Mouse (Mus musculus) myocyte (in vitro differentiated cells): ENCODE measurements around the gene Gabbr1. TPM values are rescaled to one million over a fixed set of nuclear protein-coding genes. Genes with fewer than 3 reads are reported as not detected.

Experiments
- H3K27me3 ChIP-seq: one replicate; pipeline ENCODE4 v1.6.1; 2011; ENCODE audit not compliant: control insufficient read depth, insufficient read depth, insufficient read length
- H3K36me3 ChIP-seq: one replicate; pipeline ENCODE4 v1.6.1; 2011; ENCODE audit not compliant: control insufficient read depth, insufficient read depth
- H3K4me2 ChIP-seq: one replicate; pipeline ENCODE4 v1.6.1; 2011; ENCODE audit warnings: low read depth, control low read depth
- H3K4me3 ChIP-seq: one replicate; pipeline ENCODE4 v1.5.1; 2011; ENCODE audit warnings: mild to moderate bottlenecking, control low read depth, moderate library complexity
- H3K79me2 ChIP-seq: one replicate; pipeline ENCODE4 v1.6.1; 2011; ENCODE audit not compliant: control insufficient read depth, insufficient read depth
- H3ac ChIP-seq: one replicate; pipeline ENCODE4 v1.6.1; 2011; ENCODE audit not compliant: control insufficient read depth, insufficient read length
- CEBPB ChIP-seq: IDR thresholded peaks from 2 replicates; pipeline ENCODE4 v1.6.1; 2011; ENCODE audit warnings: mild to moderate bottlenecking, moderate library complexity; ENCODE audit not compliant: poor library complexity, insufficient read depth, severe bottlenecking
- E2F4 ChIP-seq: IDR thresholded peaks from one replicate; pipeline ENCODE4 v1.6.1; 2011; ENCODE audit warnings: mild to moderate bottlenecking, control low read depth, moderate library complexity; ENCODE audit not compliant: insufficient read depth
- MAX ChIP-seq: IDR thresholded peaks from one replicate; pipeline ENCODE4 v1.6.1; 2011; ENCODE audit warnings: low read depth, mild to moderate bottlenecking, control low read depth
- MYOD1 ChIP-seq, 3 experiments: IDR thresholded peaks; one replicate each; pipeline ENCODE4 v1.6.1; 2011; ENCODE audit warnings: control low read depth in 2 of 3, low read depth in 2 of 3, mild to moderate bottlenecking in 2 of 3, moderate library complexity in 1 of 3; ENCODE audit not compliant: insufficient read length in 2 of 3, control insufficient read depth in 1 of 3
- MYOG ChIP-seq, 3 experiments: IDR thresholded peaks; one replicate each; pipeline ENCODE4 v1.6.1; 2011; ENCODE audit warnings: control low read depth in 2 of 3, low read depth in 2 of 3, mild to moderate bottlenecking in 2 of 3; ENCODE audit not compliant: insufficient read length in 2 of 3, control insufficient read depth in 1 of 3, insufficient read depth in 1 of 3
- POLR2A ChIP-seq: IDR thresholded peaks from one replicate; pipeline ENCODE4 v1.6.1; 2011; ENCODE audit warnings: low read depth, mild to moderate bottlenecking, control low read depth, moderate library complexity; ENCODE audit not compliant: insufficient read length
- POLR2AphosphoS2 ChIP-seq: IDR thresholded peaks from one replicate; pipeline ENCODE4 v1.6.1; 2011; ENCODE audit warnings: low read depth, control low read depth; ENCODE audit not compliant: insufficient read length
- REST ChIP-seq: IDR thresholded peaks from one replicate; pipeline ENCODE4 v1.6.1; 2011; ENCODE audit warnings: mild to moderate bottlenecking, control low read depth, moderate library complexity; ENCODE audit not compliant: insufficient read depth, insufficient read length
- SRF ChIP-seq: IDR thresholded peaks from one replicate; pipeline ENCODE4 v1.6.1; 2011; ENCODE audit warnings: low read depth; ENCODE audit not compliant: control insufficient read depth, insufficient read length
- TCF12 ChIP-seq: IDR thresholded peaks from one replicate; pipeline ENCODE4 v1.6.1; 2011; ENCODE audit warnings: mild to moderate bottlenecking, control low read depth; ENCODE audit not compliant: poor library complexity, insufficient read depth, severe bottlenecking
- TCF3 ChIP-seq: IDR thresholded peaks from one replicate; pipeline ENCODE4 v1.6.1; 2011; ENCODE audit warnings: low read depth, control low read depth; ENCODE audit not compliant: insufficient read length
- USF1 ChIP-seq: IDR thresholded peaks from one replicate; pipeline ENCODE4 v1.6.1; 2011; ENCODE audit warnings: low read depth, mild to moderate bottlenecking, control low read depth, moderate library complexity
- polyA plus RNA-seq: library from polyadenylated mRNA; unstranded; fragments of >200 nt; fragmentation: generic; extraction: Trizol; gene quantifications from one replicate; pipeline ENCODE4 v1.2.1, GENCODE M21; 2012; ENCODE audit warnings: missing spikeins

Gabbr1 gene
- polyA plus RNA-seq, 1 experiment, result 15.9 TPM

DNA sequence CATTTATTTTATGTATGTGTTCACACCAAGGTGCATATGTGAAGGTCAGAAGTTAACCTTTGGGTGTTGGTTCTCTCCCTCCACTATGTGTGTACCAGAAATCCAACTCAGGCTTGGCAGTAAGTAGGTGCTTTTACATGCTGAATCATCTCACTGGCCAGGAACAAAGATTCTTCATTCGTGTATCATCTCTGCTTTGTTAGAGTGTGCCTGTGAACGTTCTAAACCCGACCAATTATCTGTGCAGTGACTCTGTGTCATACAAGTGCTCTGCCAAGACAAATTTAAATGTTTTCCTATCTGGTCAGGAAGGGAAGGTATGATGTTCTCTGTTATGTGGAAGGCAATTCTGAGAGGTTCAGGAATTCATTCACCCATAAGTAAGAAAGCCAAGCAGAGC is 15.7 kb downstream of the Gabbr1 start:
- H3K4me3 ChIP-seq, result no peak overlapping the region
- TF ChIP-seq MYOG (IDR thresholded peaks at IDR 0.05; ENCODE audit: control insufficient read depth in 1 of 3, insufficient read depth in 1 of 3, insufficient read length in 2 of 3, low read depth in 2 of 3), result no peak
- no peak for TF ChIP-seq TCF12
- H3K79me2 ChIP-seq, result no peaks in the 10 kb centered on the region
- H3K36me3 ChIP-seq, result peaks cover 52% of the 10 kb centered on the region
- H3K4me2 ChIP-seq, result no peak overlapping the region
- H3ac ChIP-seq, result no peak overlapping the region
- no peaks in the 10 kb centered on the region for H3K27me3 ChIP-seq

DNA sequence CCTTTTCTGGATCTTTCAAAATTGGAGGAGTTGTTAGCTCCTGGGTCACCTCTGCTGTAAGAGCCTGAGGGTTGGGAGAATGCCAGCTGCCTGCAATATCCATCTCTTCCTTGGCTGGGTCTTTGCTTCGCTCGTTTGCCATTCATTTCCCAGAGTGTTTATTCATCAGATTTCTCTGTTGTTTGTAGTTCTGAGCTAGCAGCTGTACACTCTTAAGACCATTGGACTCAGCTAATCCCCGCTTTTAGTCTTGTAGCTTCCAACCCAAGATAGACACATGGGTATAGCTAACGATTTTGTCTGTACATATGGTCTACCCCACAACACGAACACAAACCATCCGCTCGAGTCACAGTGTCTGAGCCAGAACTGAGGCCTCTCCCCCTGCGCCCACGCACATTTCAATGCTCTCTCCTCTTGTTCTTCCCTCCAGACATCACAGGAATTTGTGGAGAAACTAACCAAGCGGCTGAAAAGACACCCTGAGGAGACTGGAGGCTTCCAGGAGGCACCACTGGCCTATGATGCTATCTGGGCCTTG is 16.4 kb downstream of the Gabbr1 start:
- no peak for TF ChIP-seq CEBPB
- no peak for TF ChIP-seq POLR2AphosphoS2
- no peak for TF ChIP-seq E2F4
- TF ChIP-seq TCF3, result no peak
- TF ChIP-seq TCF12, result no peak
- TF ChIP-seq MYOG (IDR thresholded peaks at IDR 0.05; ENCODE audit: control insufficient read depth in 1 of 3, insufficient read depth in 1 of 3, insufficient read length in 2 of 3, low read depth in 2 of 3), result no peak
- TF ChIP-seq MYOD1 (IDR thresholded peaks at IDR 0.05; ENCODE audit: control insufficient read depth in 1 of 3, insufficient read length in 2 of 3, low read depth in 2 of 3), result no peak
- no peak for TF ChIP-seq SRF
- TF ChIP-seq POLR2A, result no peak
- TF ChIP-seq MAX, result no peak
- no peak for TF ChIP-seq REST
- no peak for TF ChIP-seq USF1
- no peak overlapping the region for H3ac ChIP-seq
- H3K4me2 ChIP-seq, result no peak overlapping the region
- H3K27me3 ChIP-seq, result no peaks in the 10 kb centered on the region
- no peaks in the 10 kb centered on the region for H3K79me2 ChIP-seq
- H3K4me3 ChIP-seq, result no peak overlapping the region
- peaks cover 46% of the 10 kb centered on the region for H3K36me3 ChIP-seq

DNA sequence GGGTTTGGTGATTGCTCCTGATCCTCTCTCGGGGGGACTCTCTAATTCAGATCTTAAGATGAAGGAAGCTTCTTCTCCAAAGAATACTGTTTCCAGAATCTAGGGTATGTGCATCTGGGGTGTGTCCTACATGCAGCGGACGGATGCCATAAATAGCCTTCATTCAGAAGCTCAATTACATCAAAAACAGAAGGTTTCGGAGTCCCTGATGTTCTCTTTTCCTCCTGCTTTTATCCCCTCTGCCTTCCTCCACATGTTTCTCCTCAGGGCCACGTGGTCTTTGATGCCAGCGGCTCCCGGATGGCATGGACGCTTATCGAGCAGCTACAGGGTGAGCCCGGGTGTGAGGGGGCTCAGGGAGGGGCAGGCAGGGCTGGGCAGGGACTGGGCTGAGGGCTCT is 17.3 kb downstream of the Gabbr1 start:
- Histone ChIP-seq H3K27me3 (no peaks in the 10 kb centered on the region), H3ac (no peak overlapping the region), H3K4me2 (no peak overlapping the region), H3K4me3 (no peak overlapping the region), H3K79me2 (no peaks in the 10 kb centered on the region), H3K36me3 (peaks cover 46% of the 10 kb centered on the region)
- TF ChIP-seq REST (no peak), E2F4 (no peak), MYOG (IDR thresholded peaks at IDR 0.05; ENCODE audit: control insufficient read depth in 1 of 3, insufficient read depth in 1 of 3, insufficient read length in 2 of 3, low read depth in 2 of 3) (no peak), TCF3 (no peak), SRF (no peak), USF1 (no peak), POLR2A (no peak)

DNA sequence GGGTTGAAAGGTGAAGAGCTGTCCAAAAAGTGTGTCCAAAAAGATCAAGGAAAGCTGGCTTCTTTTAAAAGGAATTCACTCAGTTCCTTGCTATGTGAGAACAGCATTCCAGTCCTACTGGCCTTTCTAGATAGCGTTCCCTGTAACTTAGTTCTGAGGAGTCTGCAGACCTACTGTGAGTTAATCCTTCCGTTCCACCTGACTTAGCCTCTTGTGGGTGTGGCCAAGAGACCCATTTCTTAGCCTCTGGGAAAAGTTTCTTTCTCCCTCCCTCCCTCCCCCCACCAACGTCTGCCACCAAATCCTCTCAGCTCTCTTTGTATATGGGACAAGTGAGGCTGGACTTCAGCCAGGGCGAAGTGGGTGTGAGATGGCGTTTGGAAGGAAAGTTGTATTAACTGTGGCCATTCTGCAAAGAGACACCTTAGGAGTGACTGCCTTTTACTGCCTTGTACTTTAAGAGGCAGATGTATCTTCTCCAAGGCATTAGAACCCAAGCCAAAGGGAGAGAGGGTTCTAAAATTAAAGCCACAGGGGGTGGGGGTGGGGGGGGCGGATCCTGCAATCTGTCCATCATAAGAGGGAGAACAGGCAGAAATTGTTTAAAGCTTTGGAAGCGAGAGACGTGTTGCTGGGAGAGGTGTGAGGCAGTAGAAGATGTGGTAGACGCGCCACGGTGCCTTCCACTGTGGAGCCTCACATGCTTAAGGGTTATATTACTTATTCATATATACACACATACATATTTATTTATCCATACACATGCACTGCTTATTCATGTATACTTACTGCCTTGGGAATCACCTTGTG is 18.1 kb downstream of the Gabbr1 start:
- no peak overlapping the region for H3K4me3 ChIP-seq
- H3K4me2 ChIP-seq, result no peak overlapping the region
- no peak overlapping the region for H3ac ChIP-seq
- TF ChIP-seq TCF12 (no peak), MYOG (IDR thresholded peaks at IDR 0.05; ENCODE audit: control insufficient read depth in 1 of 3, insufficient read depth in 1 of 3, insufficient read length in 2 of 3, low read depth in 2 of 3) (no peak), POLR2A (no peak), REST (no peak), POLR2AphosphoS2 (no peak), SRF (no peak), USF1 (no peak), MYOD1 (IDR thresholded peaks at IDR 0.05; ENCODE audit: control insufficient read depth in 1 of 3, insufficient read length in 2 of 3, low read depth in 2 of 3) (no peak), MAX (no peak)
- no peaks in the 10 kb centered on the region for H3K27me3 ChIP-seq
- H3K79me2 ChIP-seq, result no peaks in the 10 kb centered on the region
- H3K36me3 ChIP-seq, result peaks cover 46% of the 10 kb centered on the region

DNA sequence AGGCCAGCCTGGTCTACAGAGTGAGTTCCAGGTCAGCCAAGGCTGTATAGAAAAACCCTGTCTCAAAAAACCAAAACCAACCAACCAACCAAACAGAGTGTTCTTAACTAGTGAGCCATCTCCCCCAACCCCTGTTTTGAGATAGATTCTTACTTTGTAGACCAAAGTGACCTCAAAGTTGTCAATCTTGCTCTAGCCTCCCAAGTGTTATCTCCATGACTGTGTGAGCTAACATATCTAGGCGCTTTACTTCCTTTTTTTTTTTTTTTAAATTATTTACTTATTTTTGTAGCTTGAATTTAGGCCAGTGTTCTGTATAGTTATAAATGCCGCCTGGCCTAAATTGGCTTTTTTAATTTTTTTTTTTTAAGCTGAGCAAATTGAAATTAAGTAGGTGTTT is 20.2 kb downstream of the Gabbr1 start:
- TF ChIP-seq TCF12 (no peak), MYOD1 (IDR thresholded peaks at IDR 0.05; ENCODE audit: control insufficient read depth in 1 of 3, insufficient read length in 2 of 3, low read depth in 2 of 3) (no peak), MYOG (IDR thresholded peaks at IDR 0.05; ENCODE audit: control insufficient read depth in 1 of 3, insufficient read depth in 1 of 3, insufficient read length in 2 of 3, low read depth in 2 of 3) (no peak), TCF3 (no peak), SRF (no peak), USF1 (no peak), MAX (no peak), POLR2AphosphoS2 (no peak), E2F4 (no peak), POLR2A (no peak), REST (no peak), CEBPB (no peak)
- Histone ChIP-seq H3K27me3 (no peaks in the 10 kb centered on the region), H3K4me3 (no peak overlapping the region), H3K79me2 (no peaks in the 10 kb centered on the region), H3K36me3 (peaks cover 33% of the 10 kb centered on the region), H3K4me2 (no peak overlapping the region), H3ac (no peak overlapping the region)
